9 mouse cellular contexts compared by ENCODE assay signal in genomic region chr5:146983216-146983615, GRCm38 (mm10). TPM values are rescaled to one million over a fixed set of nuclear protein-coding genes. Genes with fewer than 3 reads are reported as not detected.
A peak's percentile ranks its signal among the peaks of the same experiment; 100 is the strongest.
DNase-seq lines count a peak whose midpoint lies in the region; ATAC-seq and TF ChIP-seq lines count a peak whose summit lies in the region.
"Had no signal": no experiment of that assay in that cellular context is flagged by ENCODE, and none has a peak within 500 bp of the region (broad histone marks: within the 10 kb centered on the region; RNA-seq: fewer than 3 reads in every experiment).

No protein-coding gene starts in this region.

- H3K27me3 ChIP-seq in kidney, adult 2 months (replicated peaks; ENCODE audit: control insufficient read depth, insufficient read depth, low read length) = no peaks in the 10 kb centered on the region
- H3K27me3 ChIP-seq in midbrain, postnatal 0 days (ENCODE audit: insufficient read depth, low read length) = peaks cover 11% of the 10 kb centered on the region; the same call in 1 of the 2 replicates
- peaks cover 5% of the 10 kb centered on the region; the same call in 1 of the 2 replicates for H3K27me3 ChIP-seq in stomach, embryonic 16.5 days (ENCODE audit: control insufficient read depth, insufficient read depth, low read length)

- peaks cover 10% of the 10 kb centered on the region; the same call in 1 of the 2 replicates for H3K4me1 ChIP-seq in kidney, adult 2 months (ENCODE audit: control insufficient read depth, insufficient read depth, low read length)
- H3K4me1 ChIP-seq in midbrain, postnatal 0 days (ENCODE audit: insufficient read depth, low read length) = no peaks in the 10 kb centered on the region; the same call in 1 of the 2 replicates
- no peaks in the 10 kb centered on the region for H3K4me1 ChIP-seq in stomach, embryonic 16.5 days (ENCODE audit: control insufficient read depth, insufficient read depth, low read length)
- H3K4me1 ChIP-seq: limb, embryonic 15.5 days had no signal

- no peak overlapping the region for H3K4me2 ChIP-seq in midbrain, postnatal 0 days (ENCODE audit: low read depth, low read length, poor library complexity, severe bottlenecking)
- H3K4me2 ChIP-seq in stomach, embryonic 16.5 days (ENCODE audit: low read depth, low read length) = no peak overlapping the region
- H3K4me2 ChIP-seq: limb, embryonic 15.5 days had no signal

- peak; percentile 48 to 50; a peak in 3 of 4 replicates for ATAC-seq in hematopoietic stem cell, adult 5-6 weeks (replicated peaks in 1 of 2; ENCODE audit: insufficient read depth in 1 of 2, low FRiP score in 2 of 2, low TSS enrichment in 1 of 2, low read depth in 1 of 2, poor library complexity in 2 of 2, severe bottlenecking in 2 of 2)
- no peak for ATAC-seq in midbrain, postnatal 0 days (ENCODE audit: low FRiP score)
- 0 out of 2 replicates have a peak, but pooled peaks have one; percentile 31 for ATAC-seq in stomach, embryonic 16.5 days (ENCODE audit: insufficient read depth, low FRiP score)

- no peak for TF ChIP-seq POLR2A in kidney, adult 2 months (IDR thresholded peaks at IDR 0.05; ENCODE audit: low read depth, low read length)

- no peak overlapping the region for H3K4me3 ChIP-seq in kidney, adult 2 months (ENCODE audit: insufficient read depth, low read depth, low read length)
- H3K4me3 ChIP-seq in midbrain, postnatal 0 days (ENCODE audit: low read depth, low read length) = no peak overlapping the region
- H3K4me3 ChIP-seq in stomach, embryonic 16.5 days (replicated peaks; ENCODE audit: low read length) = no peak overlapping the region
- H3K4me3 ChIP-seq: limb, embryonic 15.5 days had no signal

- WGBS in kidney, adult 2 months = 4% methylated on average over 8 of the region's 8 CpGs
- 11% methylated on average over 8 of the region's 8 CpGs for WGBS in midbrain, postnatal 0 days
- 6% methylated on average over 8 of the region's 8 CpGs for WGBS in stomach, embryonic 16.5 days

- no peaks in the 10 kb centered on the region for H3K36me3 ChIP-seq in kidney, adult 2 months (ENCODE audit: control insufficient read depth, insufficient read depth, low read length)
- H3K36me3 ChIP-seq in midbrain, postnatal 0 days (ENCODE audit: insufficient read depth, low read length) = no peaks in the 10 kb centered on the region
- no peaks in the 10 kb centered on the region for H3K36me3 ChIP-seq in stomach, embryonic 16.5 days (ENCODE audit: control insufficient read depth, insufficient read depth, low read length)
- H3K36me3 ChIP-seq: limb, embryonic 15.5 days had no signal

- peak; percentile 93 for TF ChIP-seq CTCF in kidney, adult 2 months (conservative IDR thresholded peaks at IDR 0.05; ENCODE audit: insufficient read depth, insufficient read length, low read depth, low read length)
- TF ChIP-seq CTCF in midbrain, postnatal 0 days (IDR thresholded peaks at IDR 0.05) = peak; percentile 91

- no peaks in the 10 kb centered on the region for H3K9me3 ChIP-seq in midbrain, postnatal 0 days (ENCODE audit: low read length)
- no peaks in the 10 kb centered on the region for H3K9me3 ChIP-seq in stomach, embryonic 16.5 days (replicated peaks; ENCODE audit: control insufficient read depth, low read length)
- H3K9me3 ChIP-seq: limb, embryonic 15.5 days had no signal

- peak; percentile 71 for DNase-seq in kidney, adult 2 months
- DNase-seq in kidney, adult 11 months = no peak
- DNase-seq in adrenal gland, postnatal 10 days = peak; percentile 78
- DNase-seq in embryo, embryonic 9.5 days (ENCODE audit: extremely low spot score) = peak; percentile 74
- DNase-seq in left cerebral cortex, postnatal 4 days = peak; percentile 51
- peak; percentile 67 for DNase-seq in midbrain, postnatal 0 days (ENCODE audit: low spot score)

- intact Hi-C loops in left cerebral cortex, postnatal 4 days (cut with DNase I) = loop anchor here (10.0 kb wide), 1 partner anchor 92 kb away; the partner anchor contains the start of genes Lnx2 and Polr1d

- no peak overlapping the region for H3K9ac ChIP-seq in midbrain, postnatal 0 days (replicated peaks; ENCODE audit: low read length, poor library complexity, severe bottlenecking)
- H3K9ac ChIP-seq in stomach, embryonic 16.5 days (ENCODE audit: low read length) = no peak overlapping the region
- H3K9ac ChIP-seq: limb, embryonic 15.5 days had no signal

- no peak overlapping the region for H3K27ac ChIP-seq in kidney, adult 2 months (ENCODE audit: insufficient read depth, low read depth, low read length)
- H3K27ac ChIP-seq in midbrain, postnatal 0 days (ENCODE audit: low read depth, low read length) = no peak overlapping the region
- no peak overlapping the region for H3K27ac ChIP-seq in stomach, embryonic 16.5 days (ENCODE audit: low read length)
- H3K27ac ChIP-seq: limb, embryonic 15.5 days had no signal

RNA-seq across cellular contexts. Expression of gene Mtif3, which starts 19.6 kb away (rescaled TPM):
- 23.2 and 27.7 TPM in 2 replicates for polyA plus RNA-seq in kidney, adult 2 months (2012; rRNA removed)
- 10 to 100 TPM; 28.9 to 36.7 TPM for total RNA-seq in adrenal gland, postnatal 10 days (2021)
- 17.1 and 23.7 TPM in 2 replicates for total RNA-seq in hematopoietic stem cell, adult 5-6 weeks (2017)
- 10 to 100 TPM; 16.0 to 16.6 TPM for total RNA-seq in left cerebral cortex, postnatal 4 days (2021)
- 15.8 and 25.8 TPM in 2 replicates for total RNA-seq in midbrain, postnatal 0 days (2014; rRNA removed)
- polyA plus RNA-seq in midbrain, postnatal 0 days (2015; fragmentation: Nextera tagmentation; extraction: Ambion mirVana) = 17.1 and 20.5 TPM in 2 replicates
- polyA plus RNA-seq in stomach, embryonic 16.5 days (2015; fragmentation: Nextera tagmentation; extraction: Ambion mirVana) = 24.3 and 29.0 TPM in 2 replicates

RNA-seq across cellular contexts. Expression of gene Gtf3a, which starts 34.8 kb away (rescaled TPM):
- polyA plus RNA-seq in kidney, adult 2 months (2012; rRNA removed) = 52.3 and 68.0 TPM in 2 replicates
- 10 to 100 TPM; 34.8 to 39.8 TPM for total RNA-seq in adrenal gland, postnatal 10 days (2021)
- 144 and 155 TPM in 2 replicates for total RNA-seq in hematopoietic stem cell, adult 5-6 weeks (2017)
- total RNA-seq in left cerebral cortex, postnatal 4 days (2021) = 10 to 100 TPM; 43.5 to 49.4 TPM
- total RNA-seq in midbrain, postnatal 0 days (2014; rRNA removed) = 61.3 and 64.8 TPM in 2 replicates
- polyA plus RNA-seq in midbrain, postnatal 0 days (2015; fragmentation: Nextera tagmentation; extraction: Ambion mirVana) = 102 and 104 TPM in 2 replicates
- polyA plus RNA-seq in stomach, embryonic 16.5 days (2015; fragmentation: Nextera tagmentation; extraction: Ambion mirVana) = 102 and 109 TPM in 2 replicates
